Mouse (Mus musculus): ENCODE data around the gene Khdc4.
"Not testable (repeated sequence)": the region's sequence is repeated elsewhere in the genome, so short reads cannot be mapped to it uniquely, and the experiment has no call there.

Gene Khdc4

DNA sequence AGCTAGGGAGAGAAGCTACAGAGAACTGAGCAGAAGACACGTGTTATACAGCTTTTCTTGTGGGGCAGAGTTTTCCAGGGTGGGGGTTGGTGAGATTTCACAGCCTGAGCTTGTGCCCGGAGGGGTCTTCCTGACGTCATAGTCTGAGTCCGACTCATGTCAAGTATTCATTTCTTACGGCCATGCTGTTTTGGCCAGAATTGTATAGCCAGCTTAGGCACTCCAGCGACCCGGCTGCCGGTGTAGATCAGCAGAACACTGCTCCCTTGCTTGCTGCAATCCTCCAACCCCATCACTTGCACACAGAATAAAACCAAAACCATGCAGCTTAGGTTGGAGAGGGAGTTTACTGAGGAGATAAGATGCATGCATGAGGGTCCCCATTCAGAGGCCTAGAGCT, 30.0 kb upstream of the Khdc4 start:
- no peak for DNase-seq (ENCODE audit: low read depth, low spot score)

- no peak for DNase-seq (ENCODE audit: low read depth, low spot score)
Measured at GRCm38 (mm10) chr3:88658441-88659127, 27.0 kb upstream of the Khdc4 start.

DNA sequence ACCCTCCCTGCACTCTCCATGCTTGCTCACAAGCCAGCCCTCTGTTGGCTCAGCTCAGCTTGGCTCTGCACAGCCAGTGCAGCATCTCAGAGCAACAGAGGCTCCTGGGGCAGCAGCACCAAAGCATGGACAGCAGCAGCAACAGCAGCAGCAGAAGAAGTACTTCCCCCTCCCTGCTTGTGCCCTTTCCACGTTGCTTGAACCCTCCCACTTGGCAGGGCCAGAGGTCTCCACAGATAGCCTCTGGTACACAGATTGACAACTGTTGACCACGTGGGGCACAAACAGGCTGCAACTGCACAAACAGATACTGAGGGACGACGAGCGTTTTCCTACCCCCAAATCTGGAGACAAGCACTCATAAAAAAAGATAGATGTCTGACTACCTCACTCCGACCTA, 25.8 kb upstream of the Khdc4 start:
- no peak for DNase-seq (ENCODE audit: low read depth, low spot score)

DNA sequence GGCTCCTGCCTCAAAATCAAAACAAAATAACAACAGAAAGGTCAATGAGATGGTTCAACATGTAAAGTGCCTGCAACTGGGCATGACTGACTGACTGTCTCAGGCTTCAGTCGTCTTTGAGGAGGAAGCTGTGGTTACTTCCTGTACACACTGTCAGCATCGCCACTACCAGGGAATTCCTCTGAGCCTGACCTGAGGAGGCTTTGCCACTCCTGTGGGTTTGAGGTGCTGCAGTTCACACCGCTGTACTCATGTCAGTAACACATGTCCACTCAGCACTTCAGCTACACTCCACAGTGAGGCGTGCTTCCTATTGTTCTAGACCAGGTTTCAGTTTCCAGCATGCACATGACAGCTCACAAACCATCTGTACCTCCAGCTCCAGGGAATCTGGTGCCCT, 21.5 kb upstream of the Khdc4 start:
- no peak for DNase-seq (ENCODE audit: low read depth, low spot score)

DNA sequence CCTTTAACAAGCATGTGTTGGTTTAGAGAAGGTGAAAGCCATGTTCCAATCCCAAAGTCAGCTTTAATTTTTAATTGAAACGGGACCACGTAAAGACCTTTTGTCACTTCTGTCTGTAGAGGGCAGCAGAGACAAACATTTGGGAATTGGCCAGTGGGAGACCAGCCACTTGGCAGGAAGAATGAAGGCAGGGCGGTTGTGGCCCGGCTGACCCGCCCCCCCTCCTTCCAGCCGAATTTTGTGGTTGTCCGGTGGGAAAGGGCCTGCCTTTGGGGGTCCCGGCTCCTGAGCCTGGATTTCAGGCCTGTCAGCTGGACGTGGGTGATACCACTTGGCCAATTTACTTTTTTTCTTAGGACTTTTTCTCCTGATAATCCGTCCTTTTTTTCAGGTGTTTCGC, 8.2 kb upstream of the Khdc4 start:
- DNase-seq (ENCODE audit: low read depth, low spot score): peak; percentile 66

DNA sequence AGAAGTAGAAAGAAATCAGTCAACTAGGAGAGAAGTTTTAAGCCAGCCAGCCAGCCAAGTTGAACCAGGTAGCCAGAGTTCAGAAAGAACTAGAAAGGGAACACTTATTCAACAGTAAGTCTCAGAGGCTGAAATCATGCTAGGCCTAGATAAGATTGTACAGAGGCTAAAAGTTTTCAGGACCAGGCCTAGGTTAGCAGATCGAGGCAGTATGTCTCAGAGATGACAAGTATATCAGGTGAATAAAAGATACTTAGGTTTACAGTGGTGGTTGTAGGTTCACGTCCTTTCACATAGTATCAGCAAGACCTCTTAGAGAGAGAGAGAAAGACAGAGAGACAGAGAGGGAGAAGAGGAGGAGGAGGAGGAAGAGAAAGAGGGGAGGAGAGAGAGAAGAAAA, 1.8 kb upstream of the Khdc4 start:
- no peak for DNase-seq (ENCODE audit: low read depth, low spot score)

DNA sequence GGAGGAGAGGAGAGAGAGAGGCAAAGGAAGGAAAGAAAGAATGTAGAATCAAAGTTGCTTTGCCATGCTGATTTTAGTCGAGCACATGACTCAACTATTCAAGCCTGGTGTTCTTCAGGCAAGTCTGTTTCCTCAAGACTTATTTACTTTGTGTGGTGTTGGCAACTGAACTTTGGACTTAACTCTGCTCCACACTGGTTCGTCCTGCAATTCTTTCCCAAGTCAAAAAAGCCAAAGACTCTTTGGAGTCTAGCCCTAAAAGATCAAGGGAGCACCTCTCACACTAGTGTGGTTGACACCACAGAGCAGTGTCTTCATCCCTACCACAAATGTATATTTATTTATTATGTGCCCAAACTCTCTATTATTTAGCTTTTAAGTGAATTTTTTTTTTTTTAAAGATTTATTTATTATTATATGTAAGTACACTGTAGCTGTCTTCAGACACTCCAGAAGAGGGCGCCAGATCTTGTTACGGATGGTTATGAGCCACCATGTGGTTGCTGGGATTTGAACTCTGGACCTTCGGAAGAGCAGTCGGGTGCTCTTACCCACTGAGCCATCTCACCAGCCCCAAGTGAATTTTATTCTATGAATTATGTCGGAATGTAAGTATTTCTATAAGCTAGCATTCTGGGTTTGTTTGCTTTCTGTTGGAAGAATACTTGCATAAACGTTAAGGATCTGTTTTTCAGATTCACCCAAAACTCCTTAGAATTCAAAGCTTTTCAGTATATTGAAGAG, 1.2 kb upstream of the Khdc4 start:
- no peak for DNase-seq (ENCODE audit: low read depth, low spot score)

DNA sequence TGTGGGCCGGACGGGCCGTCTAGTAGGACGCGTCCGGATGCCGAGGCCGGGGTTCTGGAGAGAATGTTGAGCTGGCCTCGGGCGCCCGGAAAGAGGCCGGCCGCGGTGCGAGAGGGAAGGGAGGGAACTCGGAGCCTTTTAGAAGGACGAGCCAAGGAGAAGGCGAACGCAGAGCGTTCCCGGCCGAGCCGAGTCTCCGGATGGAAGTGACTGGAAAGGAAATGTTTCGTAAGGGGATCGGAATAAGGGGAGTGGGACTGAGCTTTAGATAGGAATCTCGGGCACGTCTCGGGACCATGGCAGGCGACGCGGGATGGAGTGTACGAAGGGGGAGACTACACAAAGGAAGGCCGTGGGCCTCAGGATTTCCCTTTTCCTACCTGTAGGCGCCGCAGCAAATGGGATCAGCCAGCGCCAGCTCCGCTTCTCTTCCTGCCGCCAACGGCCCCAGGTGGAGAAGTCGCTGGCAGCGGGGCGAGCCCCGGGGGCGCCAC, 402 bp downstream of the Khdc4 start:
- DNase-seq (ENCODE audit: low read depth, low spot score): peak; percentile 13

DNA sequence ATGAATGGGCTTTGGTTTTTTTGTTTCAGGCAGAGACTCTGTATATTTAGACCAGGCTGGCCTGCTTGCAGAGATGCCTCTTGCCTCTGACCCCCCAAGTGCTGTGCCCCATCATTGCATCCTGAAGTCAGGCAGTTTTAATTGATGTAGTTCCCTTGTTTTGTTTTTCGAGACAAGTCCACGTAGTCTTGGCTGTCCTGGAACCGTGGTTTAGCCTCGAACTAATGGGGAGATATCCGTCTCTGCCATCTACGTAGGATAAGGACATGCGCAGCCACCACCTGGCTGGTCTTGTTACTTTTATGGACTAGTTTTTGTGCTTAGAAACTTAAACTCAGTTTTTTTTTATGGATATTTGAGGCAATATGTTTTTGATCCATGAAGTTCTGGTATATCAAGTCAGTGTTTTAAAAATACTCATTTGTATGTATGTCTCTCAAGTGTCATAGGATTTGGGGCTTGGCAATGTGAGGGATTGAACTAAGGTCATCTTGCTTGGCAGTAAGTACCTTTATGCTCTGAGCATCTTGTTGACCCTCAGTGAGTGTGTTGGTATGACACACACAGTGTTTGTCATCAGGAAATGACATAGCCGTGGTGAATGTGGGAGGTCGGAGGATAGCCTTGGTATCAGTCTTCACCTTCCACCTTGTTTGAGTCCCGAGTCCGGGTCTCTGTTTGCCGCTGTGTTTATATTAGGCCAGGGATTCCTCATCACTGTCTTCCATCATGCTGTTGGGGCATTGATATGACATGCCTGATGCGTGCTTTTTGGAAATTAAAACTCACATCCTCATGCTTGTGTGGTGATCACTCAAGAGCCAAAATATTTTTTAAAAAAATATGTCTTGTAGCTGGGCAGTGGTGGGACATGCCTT, 1.4 kb downstream of the Khdc4 start:
- no peak for DNase-seq (ENCODE audit: low read depth, low spot score)

DNA sequence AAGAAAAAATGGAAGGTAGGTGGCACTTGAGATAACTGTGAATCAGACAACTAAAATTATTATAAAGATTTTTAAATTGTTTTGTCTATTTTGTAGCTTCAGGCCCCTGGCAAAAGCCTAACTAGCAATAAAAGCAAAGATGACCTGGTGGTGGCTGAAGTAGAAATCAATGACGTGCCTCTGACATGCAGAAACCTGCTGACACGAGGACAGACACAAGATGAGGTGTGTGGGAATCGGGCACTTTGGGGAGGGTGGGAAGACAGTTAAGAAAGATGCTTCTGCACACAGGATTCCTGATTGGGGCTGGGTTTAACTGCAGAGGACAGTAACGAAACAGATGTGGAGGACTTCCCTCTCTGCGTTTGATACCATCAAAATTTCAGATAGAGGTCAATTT, 3.5 kb downstream of the Khdc4 start:
- DNase-seq (ENCODE audit: low read depth, low spot score): no peak

DNA sequence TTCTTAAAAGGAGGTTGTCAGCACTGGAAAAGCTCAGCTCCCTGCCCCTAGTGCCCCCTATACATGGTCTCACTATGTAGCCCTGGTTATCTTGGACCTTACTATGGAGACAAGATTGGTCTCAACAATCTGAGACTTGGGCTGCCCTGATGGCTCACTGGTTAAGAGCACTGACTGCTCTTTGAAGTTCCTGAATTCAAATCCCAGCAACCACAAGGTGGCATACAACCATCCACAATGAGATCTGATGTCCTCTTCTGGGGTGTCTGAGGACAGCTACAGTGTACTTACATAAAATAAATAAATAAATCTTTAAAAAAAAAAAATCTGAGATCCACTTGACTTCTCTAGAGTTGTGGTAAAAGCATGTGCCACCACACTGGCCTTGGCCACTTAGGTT, 9.9 kb downstream of the Khdc4 start:
- DNase-seq (ENCODE audit: low read depth, low spot score): no peak

GRCm38 (mm10) chr3:88698051-88698450, 12.4 kb downstream of the Khdc4 start:
- no peak for DNase-seq (ENCODE audit: low read depth, low spot score)

- no peak for DNase-seq (ENCODE audit: low read depth, low spot score)
Measured at GRCm38 (mm10) chr3:88698834-88699233, 13.2 kb downstream of the Khdc4 start.

- DNase-seq (ENCODE audit: low read depth, low spot score): no peak
Measured at GRCm38 (mm10) chr3:88700247-88700646, 14.6 kb downstream of the Khdc4 start.

- no peak for DNase-seq (ENCODE audit: low read depth, low spot score)
Measured at GRCm38 (mm10) chr3:88701222-88701621, 15.6 kb downstream of the Khdc4 start.

DNA sequence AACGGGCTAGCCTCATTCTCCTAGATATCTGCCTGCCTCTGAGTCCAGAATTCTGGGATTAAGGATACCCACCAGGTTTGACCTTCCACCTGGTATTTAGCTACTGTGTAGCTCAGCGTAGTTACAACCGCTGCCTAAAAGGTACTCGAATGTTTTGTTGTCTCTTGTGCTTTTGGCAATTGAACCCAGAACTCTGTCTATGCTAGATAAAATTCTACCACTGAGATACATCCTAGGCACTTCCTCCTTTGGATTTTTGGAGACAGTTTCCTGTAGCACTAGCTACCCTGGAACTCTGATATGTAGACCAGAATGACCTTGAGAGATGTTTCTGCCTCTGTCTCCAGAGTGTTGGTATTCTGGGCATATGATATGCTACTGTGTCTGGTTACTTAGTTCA, 28.1 kb downstream of the Khdc4 start:
- DNase-seq (ENCODE audit: low read depth, low spot score): no peak

DNA sequence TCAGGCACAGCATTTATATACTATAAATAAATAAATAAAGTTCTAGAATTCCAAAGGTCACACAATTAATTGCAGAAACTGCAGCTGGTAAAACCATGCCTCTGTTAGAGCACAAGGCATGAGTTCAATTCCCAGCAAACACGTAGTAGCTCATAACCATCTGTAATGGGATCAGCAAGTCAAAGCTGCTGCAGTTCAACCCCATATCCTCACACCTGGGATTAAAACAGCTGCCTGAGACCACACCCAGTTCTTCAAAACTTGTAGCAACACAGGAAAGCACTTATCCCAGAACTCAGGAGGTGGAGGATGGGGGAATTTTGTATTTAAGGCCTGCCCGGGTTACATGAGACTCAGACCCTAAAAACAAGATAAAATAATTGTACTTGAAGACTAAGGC, 29.1 kb downstream of the Khdc4 start:
- no peak for DNase-seq (ENCODE audit: low read depth, low spot score)

- not testable (repeated sequence) for DNase-seq (ENCODE audit: low read depth, low spot score)
Measured at GRCm38 (mm10) chr3:88715716-88716115, 30.1 kb downstream of the Khdc4 start.

DNA sequence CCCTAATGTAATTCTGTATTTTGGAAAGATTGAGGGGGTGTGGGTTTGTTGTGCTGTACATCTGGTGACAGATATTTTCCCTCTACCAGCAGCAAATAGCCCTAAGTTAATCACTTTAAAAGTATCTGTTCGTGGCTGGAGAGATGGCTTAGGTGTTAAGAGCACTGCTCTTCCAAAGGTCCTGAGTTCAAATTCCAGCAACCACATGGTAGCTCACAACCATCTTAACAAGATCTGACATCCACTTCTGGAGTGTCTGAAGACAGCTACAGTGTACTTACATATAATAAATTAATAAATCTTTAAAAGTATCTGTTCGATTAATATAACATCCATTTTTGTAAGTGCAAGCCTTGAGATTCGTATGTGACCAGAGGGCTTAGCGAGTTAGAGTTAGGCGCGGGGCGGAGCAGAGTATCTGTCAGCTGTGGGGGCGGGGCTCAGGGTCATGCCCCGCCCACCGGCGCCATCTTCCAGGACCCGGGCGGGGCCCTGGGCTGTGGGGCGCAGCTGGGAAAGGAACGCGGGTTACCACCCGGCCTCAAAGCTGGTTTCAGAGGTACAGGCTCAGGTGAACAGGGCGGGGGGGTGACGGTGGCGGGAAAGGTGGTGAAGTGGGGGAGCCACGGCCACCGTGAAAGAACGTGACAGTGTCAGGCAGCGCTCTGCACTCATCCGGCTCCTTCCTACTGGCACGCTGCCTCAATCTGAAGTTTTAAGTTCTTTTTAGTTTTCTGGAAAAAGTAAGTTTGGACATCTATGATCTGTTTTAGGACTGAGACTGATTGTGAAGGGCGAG, 31.0 kb downstream of the Khdc4 start, which contains the start of gene Rit1:
TSS of gene Rit1 (plus strand) at position 440 of the 799 bp plus-strand sequence.
- DNase-seq (ENCODE audit: low read depth, low spot score): peak; percentile 87

- peak; percentile 30 for DNase-seq (ENCODE audit: low read depth, low spot score)
Measured at GRCm38 (mm10) chr3:88717198-88717798, 31.7 kb downstream of the Khdc4 start.

- peak; percentile 55 for DNase-seq (ENCODE audit: low read depth, low spot score)
Measured at GRCm38 (mm10) chr3:88717831-88718230, 32.2 kb downstream of the Khdc4 start.

Measured in c-Kit-negative CD71-positive TER-119-positive erythroid progenitor cells, embryonic 14.5 days (primary cell).